Mouse (Mus musculus) adrenal gland, postnatal 10 days (tissue): ENCODE measurements around the gene Prkca. TPM values are rescaled to one million over a fixed set of nuclear protein-coding genes. Genes with fewer than 3 reads are reported as not detected.

Experiments
- DNase-seq: peaks from one replicate; pipeline ENCODE4 v3.0.0; 2021; ENCODE audit warnings: mixed read lengths
- total RNA-seq, 2 experiments: library from RNA; stranded (reverse); gene quantifications; 2 replicates each; pipeline ENCODE4 v1.2.3; 2021

The Prkca gene
- total RNA-seq, 2 experiments from 2014 or later: 10.3 to 16.3 TPM

DNA sequence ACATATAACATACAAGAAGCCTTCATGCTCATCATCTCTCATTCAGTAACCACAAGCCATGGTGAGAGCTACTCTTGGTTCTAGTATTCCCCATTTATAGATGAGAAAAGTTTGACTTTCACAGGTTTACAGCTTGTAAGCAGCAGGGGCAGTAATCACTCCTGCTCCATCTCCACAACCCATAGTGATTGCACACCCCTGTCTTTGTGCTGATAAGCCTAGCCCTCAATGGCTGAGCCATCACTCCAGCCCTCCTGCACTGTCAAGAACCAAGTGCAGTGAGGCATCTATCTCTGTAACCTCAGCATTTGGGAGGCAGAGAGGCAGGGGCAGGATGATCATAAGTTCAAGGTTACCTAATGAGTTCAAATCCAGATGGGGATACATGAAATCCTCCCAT lies 48.4 kb downstream of the Prkca start:
- no peak for DNase-seq

DNA sequence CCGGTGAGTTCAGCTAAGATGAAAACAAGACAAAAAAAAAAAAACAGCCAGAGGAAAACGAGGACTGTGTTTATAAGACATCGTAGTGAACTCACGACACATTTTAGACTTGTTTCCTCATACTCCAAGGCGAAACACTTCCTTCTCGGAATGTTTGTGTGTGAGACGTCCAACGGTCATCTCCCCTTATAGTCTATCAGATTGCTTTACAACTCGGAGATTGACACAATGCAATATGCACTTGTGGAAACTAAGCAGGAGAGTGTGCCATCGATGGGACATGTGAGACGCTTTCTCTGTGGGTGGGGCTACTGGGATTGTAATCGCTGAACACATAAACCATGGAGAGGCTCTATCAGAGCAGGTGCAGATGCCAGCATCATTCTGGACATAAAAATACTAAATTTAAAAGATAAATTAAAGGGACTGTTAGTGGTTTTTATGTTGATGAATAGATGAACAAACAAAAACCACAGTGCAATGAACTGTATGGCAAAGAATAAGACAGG lies 49.4 kb downstream of the Prkca start:
- DNase-seq: no peak

DNA sequence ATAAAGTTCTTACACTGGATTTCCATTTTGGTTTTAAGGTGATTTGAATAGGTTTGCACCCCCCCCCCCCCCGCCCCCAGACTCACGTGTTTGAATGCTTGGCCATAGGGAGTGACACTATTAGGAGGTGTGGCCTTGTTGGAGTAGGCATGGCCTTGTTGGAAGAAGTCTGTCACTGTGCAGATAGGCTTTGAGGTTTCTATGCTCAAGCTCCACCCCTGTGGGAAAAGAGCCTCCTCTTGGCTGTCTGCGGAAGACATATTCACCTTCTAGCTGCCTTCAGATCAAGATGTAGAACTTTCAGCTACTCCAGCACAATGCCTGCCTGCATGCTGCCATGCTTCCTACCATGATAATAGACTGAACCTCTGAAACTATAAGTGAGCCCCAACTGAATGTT lies 49.9 kb downstream of the Prkca start:
- DNase-seq: no peak

DNA sequence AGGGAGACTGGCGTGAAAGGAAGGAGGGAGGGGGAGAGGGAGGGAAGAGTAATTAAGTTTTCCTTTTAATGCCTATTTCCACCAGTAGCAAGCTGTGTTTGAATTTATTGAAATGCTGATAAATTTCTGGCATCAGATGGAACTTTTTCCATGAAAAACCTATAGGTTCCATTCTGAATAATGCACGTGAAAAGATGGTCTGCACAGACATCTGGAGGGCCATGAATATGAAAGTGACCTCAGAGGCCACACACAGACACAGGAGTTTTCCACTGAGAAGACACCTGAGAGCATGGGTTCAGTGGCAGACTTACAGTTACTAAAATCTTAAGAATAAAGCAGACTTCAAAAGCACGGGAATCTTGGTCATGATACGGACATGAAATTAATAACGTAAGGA lies 54.5 kb downstream of the Prkca start:
- DNase-seq: no peak

DNA sequence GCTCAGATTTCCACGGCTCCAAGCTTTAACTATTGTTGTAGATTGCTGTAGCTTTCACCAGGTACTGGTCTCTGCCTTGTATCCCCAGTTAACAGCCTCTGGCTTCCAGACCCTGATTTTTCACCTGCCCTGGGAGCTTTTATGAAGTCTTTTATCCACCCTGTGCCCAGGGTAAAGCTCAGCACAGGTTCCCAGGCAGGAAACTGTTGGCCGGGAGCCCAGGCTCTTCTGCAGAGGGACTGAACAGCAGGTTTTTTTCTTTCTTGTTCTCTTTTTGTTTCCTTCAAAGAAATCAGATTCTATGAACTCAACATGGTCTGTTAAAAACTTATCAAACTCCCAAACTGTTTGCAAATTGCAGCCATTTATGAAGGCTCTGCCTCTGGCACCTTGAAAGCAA lies 56.4 kb downstream of the Prkca start:
- peak; percentile 28 for DNase-seq

DNA sequence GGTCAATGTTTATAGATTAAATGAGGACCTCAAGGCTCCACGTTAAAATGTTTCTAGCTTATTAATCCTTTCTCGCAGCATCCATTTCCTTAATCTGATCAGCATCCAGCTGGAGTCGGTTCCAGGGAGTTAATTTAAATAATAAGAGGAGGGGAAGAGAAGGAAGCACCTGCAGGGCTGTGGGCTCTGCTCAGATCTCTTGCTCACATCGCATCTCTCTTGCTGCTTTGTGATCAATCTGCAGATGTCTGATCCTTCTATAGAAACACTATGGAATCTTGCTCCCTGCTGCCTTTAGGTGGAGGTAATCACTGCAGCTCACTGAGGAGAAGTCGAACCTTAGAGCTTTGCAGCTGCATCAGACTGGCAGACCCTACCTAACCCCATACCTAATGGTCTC lies 58.7 kb downstream of the Prkca start:
- DNase-seq: no peak

DNA sequence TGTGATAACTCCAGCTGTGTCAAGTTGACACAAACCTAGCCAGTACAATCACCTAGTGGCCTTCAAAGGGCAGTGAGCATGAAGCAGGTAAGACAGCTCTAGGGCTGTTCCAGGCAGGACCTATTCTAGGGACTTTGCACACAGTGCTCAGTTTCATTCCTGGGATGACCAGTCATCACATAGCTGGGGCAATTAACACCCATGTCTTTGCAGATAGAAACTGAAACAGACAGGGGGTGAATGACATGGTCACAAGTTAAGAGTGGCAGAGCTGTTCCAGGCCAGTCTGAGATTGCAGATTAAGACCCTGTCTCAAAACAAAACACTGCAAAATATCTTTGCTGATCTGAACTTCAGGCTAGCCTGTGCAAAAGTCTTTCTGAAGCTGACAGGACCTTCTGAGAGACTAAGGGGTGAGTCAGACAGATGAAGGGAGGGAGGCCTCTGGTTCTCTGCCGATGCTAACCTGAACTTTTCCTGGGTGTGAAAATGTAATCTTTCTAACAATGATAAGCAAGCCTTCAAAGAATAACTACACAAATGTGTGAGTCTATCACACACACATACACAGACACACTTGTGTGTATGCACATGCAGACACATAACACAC lies 60.8 kb downstream of the Prkca start:
- no peak for DNase-seq

DNA sequence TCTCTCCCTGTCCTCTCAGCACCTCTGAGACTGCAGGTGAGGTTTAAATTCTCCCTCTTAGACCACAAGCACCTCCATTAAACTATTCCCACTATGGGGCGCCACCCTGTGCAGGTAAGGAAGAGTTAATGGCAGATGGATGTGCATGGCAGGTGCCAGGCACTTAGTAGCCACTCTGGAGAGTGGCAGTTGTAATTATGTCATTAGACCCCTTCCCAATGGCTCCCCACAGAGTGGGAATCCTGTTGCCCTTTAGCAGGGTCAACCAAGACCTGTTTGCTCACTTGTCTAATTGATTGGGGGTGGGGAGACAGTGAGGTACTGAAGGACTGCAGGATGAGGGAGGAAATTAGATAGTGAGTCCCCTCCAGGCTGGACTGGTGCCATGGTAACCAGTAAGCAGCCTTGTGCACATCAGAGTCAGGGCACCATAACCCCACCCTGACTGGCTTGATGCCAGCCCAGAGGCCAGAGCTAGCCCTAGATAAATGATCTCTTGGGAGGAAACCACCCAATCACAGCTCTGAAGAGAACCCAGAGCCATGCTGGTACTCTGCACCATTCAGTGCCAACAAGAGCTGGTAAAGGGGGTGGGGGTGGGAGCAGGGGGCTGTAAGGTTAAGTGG lies 63.9 kb downstream of the Prkca start:
- peak; percentile 7 for DNase-seq

DNA sequence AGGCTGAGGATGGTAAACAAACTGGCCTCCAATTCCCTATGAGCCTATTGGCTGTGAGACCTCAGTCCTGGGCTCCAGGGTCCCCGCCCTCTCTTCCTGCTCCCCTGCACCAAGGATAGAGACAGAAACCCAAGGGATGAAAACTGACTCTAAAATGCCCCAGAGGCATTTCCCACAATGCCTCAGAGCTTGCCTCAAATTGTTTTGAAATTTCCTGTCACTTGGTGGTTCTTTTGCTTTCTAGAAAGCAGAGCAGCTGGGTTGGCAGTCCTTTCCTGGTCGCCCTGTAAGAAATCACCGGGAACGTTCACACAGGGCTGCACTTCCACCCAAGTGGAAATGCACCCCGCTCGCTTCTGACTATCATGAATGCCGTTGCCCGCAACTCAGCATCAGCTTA lies 66.6 kb downstream of the Prkca start:
- DNase-seq: no peak

DNA sequence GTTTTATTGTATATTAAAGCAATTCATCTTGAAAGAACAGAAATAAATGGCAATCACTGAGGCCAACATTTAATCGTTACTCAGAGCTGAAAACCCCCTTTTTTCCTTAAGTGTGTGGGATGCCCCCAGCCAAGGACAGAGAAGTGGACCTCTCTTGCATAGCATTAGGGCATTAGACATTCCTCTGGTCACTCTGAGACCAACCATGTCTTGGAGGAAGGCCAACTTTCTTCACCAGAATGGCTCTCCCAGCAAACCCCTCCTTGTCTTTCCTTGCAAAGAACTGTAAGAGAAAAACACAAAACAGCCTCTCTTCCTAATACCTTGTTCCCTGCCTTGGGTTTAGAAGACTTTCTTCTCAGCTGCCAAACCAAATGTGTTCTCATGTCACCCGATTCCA lies 67.6 kb downstream of the Prkca start:
- DNase-seq: no peak

DNA sequence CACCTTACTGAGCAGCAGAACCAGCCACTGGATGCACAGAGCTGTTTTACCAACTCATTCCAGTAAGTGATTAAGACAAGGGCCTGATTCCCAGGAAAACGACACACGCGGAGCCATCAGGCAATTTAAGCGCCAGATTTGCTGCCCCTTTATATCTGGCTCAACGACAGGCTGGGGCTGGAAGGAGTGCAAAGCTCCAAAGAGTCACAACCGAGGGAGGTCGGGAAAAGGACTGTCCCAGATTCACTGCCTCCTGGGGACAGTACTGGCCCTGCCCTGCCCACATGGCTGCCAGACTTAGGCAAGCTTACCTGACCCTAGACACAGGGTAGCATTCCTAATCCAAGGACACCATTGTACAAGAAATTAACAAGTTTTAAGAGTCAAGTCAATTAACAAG lies 69.7 kb downstream of the Prkca start:
- no peak for DNase-seq

DNA sequence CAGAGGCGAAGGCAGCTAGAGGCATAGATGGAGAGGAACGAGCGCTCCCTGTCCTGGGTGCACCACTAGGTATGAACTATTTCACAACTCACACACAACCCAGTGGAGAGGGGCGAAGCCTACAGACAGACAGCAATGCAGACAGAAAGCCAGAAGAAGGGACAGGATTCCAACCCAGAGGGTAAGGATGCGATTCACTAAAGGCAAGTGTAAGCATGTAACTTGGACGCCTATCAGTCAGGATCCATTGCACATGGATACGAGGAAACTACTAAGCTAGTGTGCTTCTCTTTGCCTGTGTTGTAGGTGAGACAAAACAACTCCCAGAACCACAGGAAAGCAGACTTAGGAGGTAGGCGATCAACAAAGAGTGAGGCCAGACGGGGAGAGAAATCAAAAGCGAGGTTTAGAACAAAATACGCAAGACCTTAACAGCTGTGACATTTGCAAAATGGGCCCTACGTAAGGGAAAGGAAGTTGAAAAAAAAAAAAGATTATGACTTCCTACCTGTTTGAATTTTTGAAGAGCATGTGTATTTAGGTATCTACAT lies 70.2 kb downstream of the Prkca start:
- no peak for DNase-seq

DNA sequence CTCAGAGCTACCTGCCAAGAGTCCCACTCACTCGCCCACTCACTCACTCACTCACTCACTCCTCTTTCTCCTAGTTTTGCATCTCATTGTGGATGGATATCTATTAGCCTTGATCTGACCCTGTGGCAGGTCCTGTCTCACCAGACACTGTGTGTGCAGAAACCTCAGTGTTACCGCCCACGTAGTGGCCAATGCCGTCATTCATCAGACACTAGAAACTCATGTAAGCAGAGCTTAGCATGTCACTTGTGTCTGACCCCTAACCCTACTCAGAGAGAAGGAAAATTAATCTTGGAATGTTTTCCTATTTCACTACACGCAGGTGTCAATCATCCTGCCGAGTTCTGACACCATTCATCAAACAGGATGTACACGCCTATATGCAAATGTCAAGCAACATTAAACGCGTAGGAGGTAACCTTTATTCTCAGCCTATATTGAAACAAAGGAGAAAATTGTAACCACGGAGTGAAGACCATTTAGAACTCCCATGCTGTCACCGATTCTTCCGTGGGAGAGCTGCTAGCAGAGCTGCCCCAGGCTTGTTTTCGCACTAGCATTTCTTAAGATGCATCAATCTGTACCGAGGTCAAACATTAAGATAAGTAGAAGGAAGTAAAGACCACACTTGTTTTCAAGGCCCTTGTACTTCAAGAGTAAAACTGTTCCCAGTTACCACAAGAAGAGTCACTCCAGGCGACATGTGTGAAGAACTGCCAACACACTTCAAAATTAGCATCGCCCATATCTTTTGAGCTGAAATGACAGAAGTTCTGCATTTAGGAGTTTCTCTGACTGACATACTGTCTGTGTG lies 70.9 kb downstream of the Prkca start:
- no peak for DNase-seq

DNA sequence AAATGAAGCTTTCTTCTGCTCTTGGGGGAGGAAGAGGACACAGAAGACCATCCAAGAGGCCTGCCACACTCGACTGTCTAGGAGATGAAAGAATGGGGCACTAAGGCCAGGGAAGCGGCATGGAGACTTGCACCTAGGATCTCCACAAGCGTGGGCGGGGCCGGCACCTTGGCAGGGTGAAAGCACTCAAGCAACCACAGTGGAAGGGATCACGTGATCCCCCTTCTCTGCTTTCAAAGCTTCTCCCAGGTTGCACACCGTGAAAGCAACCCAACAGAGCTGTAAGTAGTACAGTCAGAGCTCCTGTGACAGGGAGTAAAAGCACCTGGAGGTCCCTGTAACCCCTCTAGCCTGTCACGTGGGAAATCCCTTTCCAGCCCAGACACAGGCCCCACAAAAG lies 72.4 kb downstream of the Prkca start:
- DNase-seq: no peak

DNA sequence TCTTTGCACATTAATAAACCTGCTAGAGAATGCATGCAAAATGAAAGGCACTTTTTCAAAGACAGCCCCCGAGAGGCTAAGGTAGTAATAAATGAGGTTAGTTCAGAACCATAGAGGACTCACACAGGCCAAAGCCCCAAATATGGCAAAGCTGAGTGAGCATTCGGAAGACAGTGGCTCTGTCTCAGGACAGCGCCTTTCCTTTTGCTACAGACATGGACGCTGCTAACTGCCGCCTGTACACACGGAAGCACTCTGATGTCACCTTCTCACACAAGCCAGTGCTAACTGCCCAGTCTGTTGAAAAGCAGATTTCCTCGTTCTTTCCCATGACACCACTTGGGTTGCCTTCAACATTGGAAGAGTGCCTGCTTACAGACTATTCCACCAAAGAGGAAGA lies 74.2 kb downstream of the Prkca start:
- no peak for DNase-seq

DNA sequence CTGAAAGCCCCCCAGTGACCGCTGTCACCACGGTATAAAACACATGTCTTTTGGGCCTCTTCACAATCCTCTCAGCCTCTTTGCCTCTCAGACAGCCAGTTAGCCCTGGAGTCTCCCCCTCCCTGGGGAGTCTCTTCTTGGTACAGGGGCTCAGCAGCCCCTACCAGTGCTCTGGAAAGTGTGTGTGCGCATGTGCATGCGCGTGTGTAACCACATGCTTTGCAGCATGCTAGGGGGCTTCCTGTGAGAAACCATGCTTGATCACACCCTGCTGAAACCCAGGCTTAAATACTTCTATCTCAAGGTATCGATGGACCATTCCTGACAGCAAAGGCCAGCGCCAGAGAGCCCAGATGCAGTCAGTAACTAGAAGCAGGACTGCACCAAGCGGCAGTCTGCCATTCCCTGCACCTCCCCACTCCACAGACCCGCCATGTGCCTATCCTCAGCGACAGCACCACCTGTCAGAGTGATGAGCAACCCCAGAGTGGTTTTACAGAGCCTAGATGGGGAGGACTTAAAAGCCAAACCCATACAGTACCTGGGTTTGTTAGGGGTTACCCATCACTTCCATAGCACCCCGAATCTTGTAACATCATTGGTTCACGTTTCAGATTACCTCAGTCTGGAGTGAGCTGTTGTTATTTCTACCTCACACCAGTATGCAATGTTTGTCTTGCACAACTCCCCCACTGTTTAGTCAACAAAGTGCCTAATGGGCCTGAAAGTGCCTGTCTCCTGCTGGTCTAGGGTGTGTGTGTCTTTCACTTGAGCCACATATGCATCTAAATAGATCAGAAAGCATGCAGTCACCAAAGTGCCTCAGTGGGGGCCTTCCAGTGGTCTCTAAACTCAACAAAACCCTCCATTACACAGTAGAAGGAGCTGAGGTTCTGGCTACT lies 75.1 kb downstream of the Prkca start:
- no peak for DNase-seq

DNA sequence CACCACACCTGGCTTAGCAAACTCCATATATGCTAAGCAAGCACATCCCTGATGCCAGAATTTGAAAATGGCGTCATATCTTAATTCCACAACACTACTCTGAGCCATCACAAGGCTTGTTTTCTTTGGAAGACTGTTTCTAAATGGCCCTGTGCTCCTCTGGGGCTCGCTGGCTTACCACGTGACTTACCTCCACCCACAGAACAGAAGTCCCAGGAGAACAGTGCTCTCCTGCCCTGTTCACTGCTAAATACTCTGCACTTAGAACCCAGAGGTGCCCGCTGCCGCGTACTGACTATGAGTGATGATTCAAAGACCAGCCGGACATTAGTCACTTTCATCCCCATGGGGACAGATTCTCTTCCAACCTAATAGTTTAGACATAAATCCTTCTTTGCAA lies 75.9 kb downstream of the Prkca start:
- DNase-seq: peak; percentile 23

DNA sequence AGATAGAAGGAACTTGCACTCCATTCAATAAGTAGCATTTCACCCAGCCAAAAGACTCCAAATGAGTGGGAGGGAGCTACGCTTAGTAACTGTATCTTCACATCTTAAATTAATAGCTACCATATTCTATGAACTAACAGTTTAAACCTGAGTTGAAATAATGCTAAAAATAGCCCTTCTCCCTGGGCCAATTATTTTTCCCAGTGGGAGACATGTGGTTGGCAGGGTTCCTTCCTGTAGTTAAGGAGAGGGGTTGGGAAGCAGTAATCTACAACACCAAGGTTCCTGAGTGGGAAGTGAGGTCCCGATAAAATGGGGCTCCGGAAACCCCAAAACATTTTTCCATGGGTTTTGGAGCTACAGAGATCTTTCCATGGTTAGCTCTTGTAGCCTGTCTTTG lies 76.7 kb downstream of the Prkca start:
- peak; percentile 33 for DNase-seq

DNA sequence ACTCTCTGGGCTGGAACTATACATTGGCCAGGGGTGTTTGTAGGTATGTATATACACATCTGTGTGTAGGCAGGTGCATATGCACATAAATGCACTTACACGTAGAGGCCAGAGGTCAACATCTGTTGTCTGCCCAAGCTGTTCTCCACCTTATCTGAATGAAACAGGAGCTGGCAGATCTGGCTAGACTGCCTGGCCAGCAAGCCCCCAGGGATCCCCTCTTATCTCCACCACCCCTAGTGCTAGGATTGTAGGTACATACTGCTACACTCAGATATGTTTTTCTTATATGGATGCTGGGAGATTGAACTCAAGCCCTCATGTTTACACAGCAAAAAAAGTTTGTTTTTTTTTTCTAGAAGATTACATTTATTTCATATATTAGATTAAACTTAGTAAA lies 79.9 kb downstream of the Prkca start:
- no peak for DNase-seq

DNA sequence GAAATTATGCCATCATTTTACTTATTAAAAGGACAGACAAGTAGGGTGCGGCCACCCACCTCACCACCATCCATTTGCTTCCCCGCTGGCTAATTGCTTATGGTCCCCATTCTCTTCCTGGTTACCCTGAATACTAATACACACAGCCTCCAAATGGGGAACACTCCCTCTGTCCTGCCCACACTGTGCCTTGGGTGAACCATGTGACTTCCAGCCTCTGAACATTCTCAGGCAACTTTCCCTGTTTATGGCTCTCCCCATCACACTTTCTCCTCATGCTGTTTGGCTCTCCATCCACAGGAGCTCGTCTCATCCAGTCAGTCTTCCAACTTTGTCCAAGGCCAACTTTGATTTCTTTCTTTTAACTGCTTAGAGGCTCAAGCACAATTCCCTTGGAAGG lies 80.3 kb downstream of the Prkca start:
- DNase-seq: no peak

DNA sequence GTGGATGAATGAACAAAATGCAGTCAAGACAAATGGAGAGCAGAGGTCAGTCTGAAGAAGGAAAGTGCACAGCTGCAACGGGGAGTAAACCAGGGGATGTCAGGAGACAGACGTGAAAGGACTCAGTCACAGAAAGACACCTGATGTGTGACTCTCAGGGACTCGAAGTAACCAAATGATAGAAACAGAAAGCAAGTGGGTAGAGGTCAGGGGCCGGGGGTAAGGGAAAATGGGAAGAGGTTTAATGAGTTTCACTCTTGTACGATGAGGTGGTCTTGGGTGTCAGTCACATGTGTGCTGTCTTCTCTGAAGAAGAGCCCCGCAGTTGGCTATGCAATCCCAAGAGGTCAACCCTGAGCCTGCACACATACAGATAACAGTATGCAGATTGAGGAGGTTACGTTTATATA lies 82.0 kb downstream of the Prkca start:
- no peak for DNase-seq
